Mouse (Mus musculus): ENCODE measurements around the gene Ppp1r3d.

Ppp1r3d gene

DNA sequence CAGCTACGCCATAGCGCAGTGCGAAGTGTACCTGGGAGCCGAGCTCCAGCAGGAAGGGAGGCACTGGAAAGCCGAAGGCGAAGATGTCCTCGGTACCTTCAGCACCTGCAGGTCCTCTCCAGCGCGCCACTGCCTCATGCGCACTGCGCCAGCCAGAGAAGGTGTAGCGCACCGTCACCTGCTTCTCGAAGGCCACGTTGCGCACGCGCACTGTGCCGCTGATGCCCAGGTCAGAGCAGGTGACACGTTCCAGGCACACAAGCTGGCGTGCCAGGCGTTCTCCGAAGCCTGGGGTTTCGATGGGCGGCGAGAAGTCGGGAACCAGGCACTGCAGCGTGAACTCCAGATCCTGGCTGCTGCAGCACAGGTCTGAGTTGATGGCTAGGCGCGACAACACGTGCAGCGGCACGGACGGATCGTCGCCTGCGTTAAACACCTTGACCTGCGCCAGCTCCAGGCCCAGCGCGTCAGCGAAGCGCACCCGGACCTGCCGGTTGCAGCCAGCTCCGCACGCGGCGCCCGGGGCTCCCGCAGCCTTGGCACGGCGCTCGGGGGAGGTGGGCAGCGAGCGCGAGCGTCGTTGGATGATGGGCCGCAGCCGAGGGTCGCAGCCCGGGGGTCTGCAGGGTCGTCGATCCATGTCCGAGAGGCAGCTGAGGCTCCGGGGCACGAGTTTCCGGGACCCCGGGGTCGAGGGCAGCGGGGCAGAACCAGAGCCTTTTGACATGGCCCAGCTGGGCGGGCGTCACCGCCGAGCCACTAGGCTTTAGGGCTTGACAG, 601 bp downstream of the Ppp1r3d start:
- no peak for DNase-seq

DNA sequence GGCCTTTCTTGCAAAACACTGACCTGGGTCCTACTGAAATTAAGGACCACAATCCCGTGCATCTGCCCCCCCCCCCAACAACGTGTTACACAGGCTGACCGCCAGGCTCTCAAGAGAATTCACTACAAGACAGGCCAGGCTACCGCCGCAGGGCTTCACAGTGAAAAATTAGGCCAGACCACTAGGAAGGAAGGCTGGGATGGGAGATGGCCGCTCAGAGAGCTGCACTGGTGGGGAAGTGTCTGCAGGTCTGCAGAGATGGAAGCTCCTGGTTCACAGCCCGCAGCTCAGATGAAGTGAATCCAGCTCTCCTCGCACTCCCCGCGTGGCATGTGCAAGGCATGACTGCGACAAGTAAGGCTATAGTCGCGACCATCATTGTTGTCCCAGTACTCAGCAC, 1.2 kb downstream of the Ppp1r3d start:
- no peak for DNase-seq

DNA sequence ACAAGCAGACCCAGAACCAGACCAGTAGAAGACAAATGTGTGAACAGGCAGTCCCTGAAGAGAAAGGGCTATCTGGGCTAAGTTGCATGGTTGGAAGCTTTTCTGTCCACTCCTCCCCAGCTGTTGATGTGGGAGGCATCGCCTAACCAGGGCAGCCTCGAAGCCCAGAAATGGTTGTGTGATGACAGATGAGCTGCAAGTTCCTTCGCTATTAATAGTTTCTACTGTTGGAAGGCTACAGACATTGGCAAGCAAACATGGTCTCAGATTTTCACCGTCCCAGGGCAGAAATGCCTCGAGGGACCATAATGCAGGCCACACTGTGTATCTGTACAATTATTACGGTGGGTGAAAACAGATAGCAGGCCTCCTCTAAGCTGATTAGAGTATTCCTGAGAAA, 1.7 kb downstream of the Ppp1r3d start:
- no peak for DNase-seq

DNA sequence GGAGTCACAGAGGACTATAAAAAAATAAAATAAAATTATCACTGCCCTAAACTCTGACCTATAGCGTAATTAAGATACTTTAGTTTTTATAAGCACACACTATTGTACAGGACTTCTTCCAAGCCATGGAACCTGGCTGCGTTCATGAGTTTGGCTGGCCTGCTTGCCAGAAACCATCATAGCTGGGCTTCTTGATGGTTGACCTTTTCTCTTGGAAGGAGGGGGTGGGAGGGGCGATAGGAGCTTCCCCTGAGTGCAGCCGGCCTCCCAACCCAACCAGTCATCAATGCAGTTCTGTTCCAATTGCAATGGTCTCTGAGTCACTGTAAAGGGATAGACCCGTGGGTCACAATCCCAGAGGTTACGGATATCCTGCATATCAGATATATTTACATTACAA, 4.0 kb downstream of the Ppp1r3d start:
- DNase-seq, result no peak

DNA sequence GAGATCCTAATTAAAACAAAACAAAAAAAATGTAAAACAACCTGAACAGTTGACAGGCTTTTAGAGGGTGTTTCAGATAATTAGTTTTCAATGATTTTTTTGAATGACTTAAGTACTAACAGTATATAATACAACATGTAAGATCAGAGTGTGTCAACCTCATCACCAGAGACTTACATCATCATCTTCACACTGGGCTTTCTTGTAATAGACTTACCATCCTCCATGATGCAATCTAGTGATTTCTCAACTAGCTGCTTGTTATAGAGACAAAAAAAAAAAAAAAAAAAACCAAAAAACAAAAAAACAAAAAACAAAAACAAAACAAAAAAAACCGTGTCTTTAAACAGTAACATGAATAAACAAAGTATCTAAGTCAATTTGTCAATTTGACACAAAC, 5.2 kb downstream of the Ppp1r3d start:
- DNase-seq, result no peak

DNA sequence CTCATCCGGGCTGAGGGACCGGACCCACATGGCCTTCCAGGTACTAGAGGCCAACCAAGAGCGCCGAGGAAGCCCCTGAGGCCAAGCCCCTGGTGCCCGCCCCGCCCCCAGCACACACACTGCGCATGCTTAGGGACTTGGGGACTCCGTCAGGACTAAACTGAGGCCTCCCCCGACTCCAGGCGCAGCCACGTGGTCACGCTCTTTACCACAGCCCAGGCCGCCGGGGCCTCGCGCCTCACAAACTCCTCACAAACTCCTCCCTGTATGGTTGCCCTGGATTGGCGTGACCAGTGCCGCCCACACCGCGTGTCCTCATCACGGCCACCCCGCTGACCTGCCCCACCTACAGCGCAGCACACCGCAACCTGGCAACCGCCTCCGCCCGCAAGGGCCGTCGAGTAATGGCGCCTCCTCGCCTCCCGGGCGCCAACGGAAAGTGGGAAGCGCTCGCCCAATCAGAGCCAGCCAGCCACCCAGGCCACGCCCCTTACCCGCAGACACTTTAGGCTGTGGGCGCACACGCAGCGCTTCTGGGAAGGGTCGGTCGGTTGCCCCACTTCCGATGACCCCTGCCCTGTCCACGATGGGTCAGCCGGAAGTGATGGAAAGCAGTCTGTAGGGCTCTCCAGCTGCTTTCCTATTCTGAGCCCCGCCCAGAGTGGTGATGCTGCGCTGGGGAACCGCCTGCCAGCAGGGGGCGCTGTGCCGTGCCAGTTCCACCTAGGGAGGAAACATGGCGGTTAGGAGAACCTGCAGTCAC, 7.0 kb downstream of the Ppp1r3d start, which contains the start of gene Sycp2:
Sycp2 (minus strand) TSS at position 633 of the 763 bp plus-strand sequence.
- peak; percentile 16 for DNase-seq
